Mouse (Mus musculus): ENCODE results near the gene Sub1.

Sub1 gene

DNA sequence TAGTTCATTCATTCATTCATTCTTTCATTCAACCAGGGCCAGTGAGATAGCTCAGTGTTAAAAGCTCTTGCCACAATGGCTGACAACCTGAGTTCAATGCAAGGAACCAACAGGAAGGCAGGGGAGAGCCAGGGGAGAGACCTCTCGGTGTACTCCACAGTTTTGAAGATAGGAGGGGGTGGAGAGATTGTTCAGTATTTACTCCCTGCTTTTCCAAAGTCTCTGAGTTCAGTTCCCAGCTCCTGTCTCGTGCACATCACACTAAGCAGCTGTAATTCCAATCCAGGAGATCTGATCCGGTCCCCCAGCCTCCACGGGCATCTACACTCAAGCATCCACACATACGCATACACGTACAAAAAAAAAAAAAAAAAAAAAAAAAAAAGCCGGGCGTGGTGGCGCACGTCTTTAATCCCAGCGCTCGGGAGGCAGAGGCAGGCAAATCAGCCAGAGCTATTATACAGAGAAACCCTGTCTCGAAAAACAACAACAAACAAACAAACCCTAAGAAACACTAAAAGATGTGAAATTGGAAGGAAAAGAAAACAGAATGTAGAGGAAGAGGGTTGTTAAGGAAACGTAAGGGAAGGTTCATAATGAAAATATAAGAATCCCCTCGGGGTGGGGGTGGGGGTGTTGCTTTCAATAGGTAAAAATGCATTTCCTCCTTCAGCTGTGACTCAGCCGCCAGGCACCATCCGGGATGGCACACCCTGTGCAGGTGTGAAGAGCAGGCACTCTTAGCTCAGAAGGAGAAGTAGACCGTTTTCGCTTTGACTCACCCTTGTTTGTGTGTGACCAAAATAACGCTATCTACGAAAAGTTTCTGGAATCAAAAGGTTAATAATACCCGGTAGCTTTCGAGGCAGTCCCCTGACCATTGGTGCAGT is 13.2 kb upstream of the Sub1 start:
- peak; percentile 79 for DNase-seq

DNA sequence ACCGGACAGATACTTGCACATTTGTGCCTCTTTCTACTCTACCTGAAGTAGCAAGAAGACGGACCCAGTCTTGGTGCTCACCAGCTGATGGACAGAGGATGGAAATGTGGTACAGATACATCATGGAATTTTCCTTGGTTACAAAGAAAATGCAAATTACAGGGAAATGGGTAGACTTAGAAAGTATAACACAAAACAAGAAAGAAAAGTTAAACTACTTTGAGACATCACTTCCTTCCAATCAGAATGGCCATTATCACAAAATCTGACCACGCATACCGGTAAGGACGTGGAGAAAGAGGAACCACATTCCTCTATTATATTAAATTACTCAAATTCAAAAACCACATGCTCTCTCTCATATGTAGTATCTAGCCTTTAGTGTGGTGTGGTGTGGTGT is 12.1 kb upstream of the Sub1 start:
- DNase-seq = no peak

DNA sequence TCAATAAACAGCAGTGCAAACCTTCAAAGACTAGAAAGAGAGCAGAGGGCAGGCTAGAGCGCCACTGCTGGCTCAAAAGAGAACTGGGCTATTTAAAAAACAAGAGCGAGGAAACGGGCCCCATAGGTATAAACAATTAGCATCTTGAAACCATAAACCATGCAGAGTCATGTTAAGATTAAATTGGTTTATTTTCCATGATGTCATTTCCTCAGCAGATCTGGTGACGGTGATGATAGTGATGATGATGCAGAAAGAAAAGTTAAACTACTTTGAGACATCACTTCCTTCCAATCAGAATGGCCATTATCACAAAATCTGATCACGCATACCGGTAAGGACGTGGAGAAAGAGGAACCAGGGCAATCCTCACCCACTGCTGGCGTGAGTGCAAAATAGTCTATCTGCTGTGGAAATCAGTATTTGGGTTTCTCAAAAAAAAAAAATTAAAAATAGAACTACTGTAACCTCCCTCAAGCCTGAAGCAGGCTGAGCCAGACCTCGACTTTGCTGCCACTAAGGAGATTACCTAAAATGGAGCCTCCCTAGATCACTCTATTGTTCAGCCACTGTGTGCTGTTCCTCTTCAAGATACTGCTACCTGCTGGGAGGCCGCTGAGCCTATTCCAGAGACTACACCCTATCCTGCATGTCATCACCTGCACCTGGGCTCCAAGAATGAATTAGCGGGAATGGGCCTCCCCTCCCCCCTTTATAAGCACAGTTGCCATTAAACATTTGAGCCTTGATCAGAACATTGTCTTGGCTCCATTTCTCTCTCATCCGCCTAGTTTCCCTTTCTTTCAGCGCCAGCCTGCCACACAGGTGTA is 11.4 kb upstream of the Sub1 start:
- peak; percentile 45 for DNase-seq

DNA sequence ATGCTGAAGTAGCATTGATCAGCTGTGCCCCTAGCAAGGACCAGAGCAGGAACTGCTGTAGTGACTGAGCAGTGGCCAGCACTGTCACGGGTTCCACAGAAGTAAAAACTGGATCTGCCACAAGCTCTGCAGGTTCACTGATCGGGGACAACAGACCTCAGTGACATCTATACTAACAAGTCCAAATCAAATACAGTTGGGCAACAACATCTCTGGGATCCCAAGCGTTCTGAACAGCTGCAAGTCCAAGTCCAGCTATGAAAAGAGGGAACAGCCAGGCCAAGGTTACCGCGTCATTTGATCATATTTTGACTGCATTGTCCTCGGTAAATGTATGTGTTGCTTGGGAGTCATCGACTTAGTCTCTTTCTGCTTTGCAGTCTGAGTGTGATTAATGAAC is 10.6 kb upstream of the Sub1 start:
- DNase-seq = no peak

DNA sequence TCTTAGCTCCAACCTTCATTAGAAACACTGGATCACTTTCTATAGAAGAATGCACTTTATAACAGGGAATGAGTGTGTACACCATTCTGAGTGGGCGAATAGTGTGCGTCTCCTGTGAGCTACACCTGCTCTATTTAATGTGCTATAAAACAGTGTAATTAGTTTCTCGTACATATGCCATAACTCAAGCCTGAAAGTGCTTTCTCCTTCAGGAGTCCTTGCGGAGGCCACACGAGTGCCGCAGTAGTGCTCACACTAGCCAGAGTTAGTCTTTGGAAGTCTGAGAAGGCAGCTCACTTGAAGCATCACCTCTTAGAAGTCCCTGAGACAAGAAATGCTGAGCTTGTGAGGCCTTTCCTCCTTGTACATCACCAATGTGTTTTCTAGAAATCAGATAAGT is 9.4 kb upstream of the Sub1 start:
- no peak for DNase-seq

DNA sequence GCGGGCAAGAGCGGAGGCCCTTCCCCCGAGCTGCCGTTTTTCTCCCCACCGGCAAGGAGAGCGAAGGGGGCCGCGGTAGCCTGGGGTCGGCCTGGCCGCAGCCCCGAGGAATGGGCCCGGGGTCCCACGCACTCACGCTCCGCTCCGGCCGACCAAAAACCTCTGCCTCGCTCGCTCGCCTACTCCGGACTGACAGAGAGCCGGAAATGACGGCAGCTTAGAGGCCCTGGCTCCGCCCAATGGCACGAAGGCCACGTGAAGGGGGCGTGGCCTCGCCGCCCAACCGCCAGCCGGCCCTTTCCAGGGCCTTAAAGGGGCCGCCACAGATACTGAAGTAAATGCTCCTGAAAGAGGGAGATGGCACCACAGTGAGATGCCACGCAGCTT is 975 bp downstream of the Sub1 start:
- peak; percentile 97 for DNase-seq

DNA sequence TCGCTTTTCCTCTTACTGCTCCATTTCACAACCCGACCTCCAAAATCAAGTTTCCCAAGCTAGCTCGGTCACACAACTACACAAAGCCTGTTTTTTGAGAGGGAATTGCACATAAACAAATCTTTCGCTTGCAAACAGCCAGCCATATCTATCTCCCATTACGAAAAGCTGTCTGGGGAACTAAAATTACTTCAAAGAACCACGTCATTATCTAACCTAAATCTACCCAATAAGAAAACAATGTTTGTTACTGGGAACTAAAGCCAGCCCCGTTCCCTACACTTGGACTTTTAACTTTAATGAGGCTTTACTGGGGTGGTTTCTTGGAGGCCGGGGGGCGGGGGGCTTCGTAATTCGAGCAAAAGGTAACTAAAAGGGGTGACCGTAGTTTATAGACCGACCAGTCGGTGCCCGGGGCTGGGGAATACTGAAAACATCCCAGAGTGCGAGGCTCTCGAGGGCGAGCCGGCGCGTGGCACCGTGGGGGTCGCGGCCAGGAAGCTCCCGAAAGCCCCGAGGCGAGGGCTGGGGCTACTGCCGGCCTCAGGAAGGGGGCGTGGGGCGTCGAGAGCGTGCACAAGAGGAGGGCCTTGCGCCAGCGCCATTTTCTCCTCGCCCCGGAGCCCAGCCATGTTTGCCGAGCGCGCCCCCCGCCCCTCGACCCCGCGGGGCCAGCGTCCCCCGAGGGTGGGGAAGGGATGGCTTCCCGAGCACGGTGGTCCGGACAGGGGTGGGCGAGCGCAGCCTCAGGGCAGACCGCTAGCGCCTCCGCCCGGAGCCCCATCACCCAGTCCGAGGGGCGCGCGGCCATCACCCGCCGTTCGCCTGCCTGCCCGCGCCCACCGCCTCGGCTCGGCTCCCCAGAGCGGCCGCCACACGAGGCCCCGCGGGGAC is 1.6 kb downstream of the Sub1 start:
- peak; percentile 79 for DNase-seq

DNA sequence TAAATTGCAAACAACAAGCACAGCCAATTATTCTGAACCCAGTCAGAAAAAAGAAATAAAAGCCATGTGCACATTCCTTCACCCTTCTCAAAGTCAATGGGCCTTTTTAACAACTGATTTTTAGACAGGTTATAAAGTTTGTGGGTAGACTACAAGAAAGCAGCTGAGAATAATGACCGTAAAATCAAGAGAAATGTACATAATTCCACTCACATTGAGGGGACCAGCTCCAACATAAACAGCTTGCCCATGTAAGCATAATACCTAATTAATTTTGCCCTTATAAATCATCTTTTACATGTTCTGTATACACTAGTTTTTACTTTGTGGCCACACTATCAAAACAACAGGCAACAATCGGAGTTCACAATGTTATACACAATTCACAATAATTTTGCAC is 2.8 kb downstream of the Sub1 start:
- DNase-seq = no peak

DNA sequence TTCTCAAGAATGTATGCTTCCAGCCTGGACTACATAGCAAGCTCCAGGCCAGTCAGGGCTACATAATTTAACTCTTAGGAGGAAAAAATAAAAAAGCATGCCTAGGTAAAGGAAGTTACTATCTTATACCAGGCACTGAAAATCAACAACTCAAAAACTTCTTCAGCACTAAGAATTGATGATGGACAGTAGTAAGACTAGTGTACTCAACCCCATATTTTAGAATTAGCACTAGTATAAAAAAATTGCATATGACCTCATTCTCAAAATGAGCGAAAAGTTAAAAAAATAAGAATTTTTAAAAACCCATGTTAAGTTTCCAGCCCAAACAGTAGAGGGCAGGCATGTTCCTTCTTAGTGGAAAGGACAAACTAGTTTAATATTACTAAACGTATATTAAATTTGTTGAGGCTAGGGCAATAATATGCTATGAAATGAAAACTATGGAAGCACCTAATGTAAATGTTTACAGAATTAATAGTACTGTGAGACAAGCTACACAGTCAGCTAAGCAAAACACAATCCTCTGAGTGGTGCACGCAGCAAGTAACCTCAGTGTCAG is 5.2 kb downstream of the Sub1 start:
- DNase-seq = no peak

DNA sequence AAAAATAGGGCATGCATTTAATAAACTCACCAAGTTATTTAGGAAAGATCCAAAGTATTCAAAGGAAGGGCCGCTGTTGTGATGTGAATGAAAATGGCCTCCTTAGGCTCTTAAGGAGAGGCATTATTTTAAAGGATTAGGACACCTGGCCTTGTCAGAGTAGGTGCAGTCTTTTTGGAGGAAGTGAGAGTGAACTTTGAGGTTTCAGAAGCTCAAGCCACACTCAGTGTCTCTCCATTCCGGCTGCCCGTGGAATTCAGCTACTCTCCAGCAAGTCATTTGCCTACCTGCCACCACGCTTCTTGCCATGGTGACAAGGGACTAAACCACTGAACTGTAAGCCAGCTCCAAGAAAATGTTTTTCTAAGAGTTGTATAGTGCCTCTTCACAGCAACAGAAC is 8.2 kb downstream of the Sub1 start:
- no peak for DNase-seq

DNA sequence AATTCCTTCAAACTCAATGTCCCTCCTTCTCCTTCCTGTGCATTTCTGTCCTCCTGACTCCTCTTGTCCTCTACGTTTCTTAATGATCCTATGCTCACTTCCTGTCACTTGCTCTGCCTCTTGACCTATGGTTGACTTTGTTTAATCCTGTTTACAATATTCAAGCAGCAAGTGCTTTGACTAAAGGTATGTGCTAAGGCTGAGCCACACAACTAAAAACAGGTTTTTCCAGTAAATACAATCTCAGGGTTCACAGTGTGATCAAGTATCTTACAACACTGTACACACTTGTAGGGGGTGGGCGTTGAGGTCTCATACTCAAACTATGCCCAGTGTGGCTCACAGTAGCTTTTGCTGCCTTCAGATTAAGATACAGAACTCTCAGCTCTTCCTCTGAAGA is 8.9 kb downstream of the Sub1 start:
- no peak for DNase-seq

DNA sequence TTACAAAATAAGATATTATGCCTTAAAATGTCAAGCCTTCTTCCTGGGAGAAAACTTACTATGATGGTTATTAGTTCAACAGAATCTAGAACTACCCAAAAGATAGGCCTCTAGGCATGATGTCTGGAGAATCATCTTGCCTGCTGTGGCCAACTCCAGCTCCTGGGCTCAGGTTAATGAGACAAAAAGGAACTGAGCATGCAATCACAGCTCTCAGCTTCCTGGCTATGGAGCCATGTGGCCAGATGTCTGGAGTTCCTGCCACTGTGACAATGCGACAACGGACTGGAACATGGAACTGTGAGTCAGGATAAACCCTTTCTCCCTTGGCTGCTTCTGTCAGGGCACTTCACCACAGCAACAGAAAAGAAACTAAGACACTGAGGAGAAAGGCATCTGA is 14.8 kb downstream of the Sub1 start:
- DNase-seq = no peak

DNA sequence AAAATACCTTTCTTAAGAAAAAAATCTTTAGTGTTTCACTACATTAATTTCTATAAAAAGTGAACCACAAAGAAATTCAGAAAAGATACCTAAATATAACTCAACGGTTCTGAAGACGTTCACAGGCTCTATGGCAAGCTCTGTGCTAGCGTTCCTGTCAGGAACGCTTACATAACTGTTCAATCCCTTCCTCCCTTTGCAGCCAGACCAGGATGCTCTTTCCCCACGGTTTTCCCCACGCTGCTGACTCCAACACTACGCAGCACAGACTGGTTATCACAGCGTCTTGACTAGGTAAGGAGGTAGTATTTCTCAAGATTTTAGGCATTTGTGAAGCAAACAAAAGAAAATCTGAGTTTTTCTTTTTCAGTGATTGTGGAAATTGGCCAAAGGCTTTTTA is 15.3 kb downstream of the Sub1 start:
- DNase-seq = no peak

DNA sequence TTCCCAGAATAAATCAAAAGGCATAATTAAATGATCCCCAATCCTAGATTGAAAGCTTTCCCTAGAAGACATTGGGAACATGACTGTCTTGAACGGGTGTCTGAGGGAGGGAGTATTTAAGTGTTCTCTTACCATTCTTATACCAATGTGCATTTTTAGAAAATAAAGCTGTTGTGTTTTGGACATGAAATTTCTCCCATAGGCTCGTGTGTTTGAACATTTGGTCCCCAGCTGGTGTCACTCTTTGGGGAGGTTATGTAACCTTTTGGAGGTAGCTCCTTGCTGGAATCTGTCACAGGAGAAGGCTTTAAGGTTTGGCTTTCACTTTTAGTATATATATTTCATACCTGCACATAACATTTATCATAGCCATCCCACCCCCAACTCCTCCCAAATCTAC is 18.6 kb downstream of the Sub1 start:
- DNase-seq = no peak

DNA sequence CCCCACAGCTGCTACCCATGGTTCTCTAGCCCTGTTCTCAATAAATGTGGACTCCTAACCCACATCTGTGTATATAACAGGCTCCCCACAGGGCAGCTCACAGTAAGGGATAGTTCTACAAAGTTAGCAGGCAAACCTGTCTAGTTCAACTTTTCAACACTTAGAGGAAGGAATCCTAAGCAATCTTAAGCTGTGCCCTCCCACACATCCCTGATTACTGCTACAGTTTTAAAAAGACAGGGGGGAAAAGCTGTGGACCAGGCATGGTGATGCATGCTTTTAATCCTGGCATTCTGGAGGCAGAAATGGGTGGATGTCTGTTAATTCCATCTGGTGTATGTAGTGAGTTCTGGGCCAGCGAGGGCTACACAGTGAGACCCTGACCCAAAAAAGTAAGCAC is 19.7 kb downstream of the Sub1 start:
- DNase-seq = no peak

DNA sequence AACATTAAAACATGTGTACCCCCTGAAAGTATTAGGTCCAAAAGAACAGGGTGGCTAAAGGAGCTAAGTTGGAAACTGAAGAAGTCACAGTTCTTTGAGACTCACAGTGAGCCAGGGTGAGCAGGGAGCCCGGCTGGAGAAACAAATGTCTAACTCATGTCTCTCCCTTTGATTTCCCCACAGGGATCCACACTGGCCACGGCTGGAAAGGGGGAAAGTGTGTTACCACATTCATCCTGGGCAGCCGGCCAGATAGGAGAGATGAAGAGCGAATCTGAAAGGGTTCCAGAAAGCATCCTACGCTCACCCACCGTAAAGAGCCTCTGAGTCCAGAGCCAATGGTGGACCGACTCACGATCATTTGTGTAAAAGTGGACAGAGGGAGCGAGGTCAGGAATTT is 20.9 kb downstream of the Sub1 start:
- no peak for DNase-seq

DNA sequence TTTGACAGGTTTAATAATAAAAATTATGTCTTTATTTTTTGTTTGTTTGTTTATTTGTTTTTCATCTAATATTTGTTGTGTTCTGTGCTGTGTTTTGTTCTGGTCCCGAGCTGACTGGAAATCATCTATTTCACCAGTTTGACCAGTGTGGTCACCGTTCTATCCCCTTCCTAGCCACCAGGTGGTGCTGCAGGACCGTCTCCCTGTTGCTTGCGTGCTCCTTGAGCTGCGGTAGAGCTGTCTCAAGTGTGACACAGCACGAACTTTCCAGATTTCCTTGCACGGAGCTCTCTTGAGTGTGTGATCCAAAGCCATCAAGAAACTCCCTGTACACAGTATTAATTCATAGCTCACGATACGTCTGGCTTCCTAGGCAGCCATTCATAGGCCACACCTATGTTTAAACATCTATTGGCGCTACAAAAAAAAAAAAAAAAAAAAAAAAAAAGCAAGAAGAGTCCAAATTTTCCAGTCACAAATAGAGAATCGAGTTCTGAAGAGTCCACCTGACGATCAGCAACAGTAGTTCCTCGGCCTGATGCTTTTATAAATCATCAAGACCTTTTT is 24.8 kb downstream of the Sub1 start:
- peak; percentile 88 for DNase-seq

DNA sequence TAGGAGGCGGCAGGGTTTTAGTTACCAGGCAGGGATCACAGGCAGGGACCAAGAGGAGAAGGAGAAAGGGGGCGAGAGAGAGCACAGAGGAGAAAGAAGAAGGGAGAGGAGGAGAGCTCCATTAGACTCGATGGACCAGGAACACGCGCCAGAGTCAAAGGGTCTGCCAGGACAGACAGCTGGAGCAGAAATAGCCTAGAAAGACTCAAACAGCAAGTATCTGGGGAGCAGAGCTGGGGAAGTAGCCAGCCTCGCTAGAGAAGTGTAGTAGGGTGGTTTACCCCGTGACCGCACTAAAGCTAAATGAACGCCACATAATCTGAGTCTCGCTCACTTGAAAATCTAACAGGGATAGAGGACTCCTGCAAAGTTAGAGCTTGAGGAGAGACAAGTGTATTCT is 26.2 kb downstream of the Sub1 start:
- DNase-seq = no peak

DNA sequence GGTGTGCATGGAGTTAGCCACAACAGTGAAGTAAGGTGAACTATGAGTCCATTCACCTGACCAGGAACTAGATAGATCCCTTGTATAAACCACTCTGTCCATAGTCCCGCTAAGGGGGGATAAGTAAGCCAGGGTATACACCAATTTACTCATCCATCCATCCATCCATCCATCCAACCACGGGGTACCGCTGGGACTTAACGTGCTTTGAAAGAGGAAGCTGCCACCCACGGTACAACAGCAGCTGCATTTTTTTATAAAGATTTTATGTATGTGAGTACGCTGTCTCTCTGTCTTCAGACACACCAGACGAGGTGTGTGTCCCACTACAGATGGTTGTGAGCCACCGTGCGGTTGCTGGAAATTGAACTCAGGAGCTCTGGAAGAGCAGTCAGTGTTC is 27.9 kb downstream of the Sub1 start:
- DNase-seq = no peak

DNA sequence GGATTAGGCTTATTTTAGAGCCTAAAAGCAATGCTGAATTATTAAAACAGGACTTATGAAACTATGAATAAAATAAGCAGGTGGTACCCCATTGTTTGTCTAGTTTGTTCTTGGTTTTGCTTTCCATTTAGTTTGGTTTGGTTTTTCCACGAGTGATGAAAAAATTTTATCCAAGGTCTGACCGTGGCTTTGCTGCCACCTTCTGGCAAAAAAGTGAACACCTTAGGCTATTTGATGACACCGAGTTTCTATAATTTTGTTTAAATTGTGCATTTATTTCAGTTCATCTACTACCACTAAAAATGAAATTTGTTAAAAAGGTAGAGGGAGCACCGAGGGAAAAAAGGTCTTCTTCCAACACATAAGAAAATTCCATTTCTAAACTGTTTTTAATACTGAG is 30.4 kb downstream of the Sub1 start:
- peak; percentile 71 for DNase-seq

DNA sequence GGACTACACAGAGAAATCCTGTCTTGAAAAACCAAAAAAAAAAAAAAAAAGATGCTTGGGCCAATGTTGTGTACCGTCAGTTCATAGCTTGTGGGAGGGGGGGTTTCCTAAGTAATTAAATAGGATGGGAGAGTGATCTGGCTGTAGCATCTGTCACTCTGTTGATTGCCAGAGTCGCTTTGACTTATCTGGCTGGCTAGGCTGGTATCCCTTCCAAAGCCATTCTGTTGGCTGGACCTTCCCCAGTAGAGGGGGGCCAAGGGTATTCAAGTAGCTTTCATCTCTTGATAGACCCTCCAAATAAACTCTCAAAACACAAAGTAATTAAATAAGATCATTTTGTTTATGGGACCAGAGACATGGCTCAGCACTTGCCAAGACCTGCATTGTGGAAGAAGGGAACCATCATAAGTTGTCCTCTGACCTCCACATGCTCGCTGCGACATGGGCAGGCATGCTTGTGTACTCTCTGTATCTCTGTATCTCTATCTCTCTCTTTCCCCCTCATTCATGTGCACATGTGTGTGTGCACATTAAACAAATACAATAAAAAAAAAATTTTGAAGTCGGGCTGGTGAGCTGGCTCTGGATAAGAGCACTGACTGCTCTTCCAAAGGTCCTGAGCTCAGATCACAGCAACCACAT is 31.5 kb downstream of the Sub1 start:
- DNase-seq = no peak
